Mouse (Mus musculus) heart, adult 2 months (tissue): ENCODE measurements around the gene Fbh1.

Experiments
- CTCF ChIP-seq: fragments of 200-600 bp; IDR thresholded peaks from 2 replicates; pipeline ENCODE4 v1.8.1; 2022; ENCODE audit warnings: antibody characterized with exemption, mild to moderate bottlenecking, moderate library complexity
- EP300 ChIP-seq: fragments of 200-500 bp; IDR thresholded peaks from 2 replicates; pipeline ENCODE4 v1.6.1; 2011; ENCODE audit warnings: low read depth, low read length, control low read depth; ENCODE audit not compliant: insufficient read depth
- POLR2A ChIP-seq: fragments of 200-500 bp; IDR thresholded peaks from 2 replicates; pipeline ENCODE4 v1.6.1; 2011; ENCODE audit warnings: mild to moderate bottlenecking, low read depth, low read length, control low read depth; ENCODE audit not compliant: insufficient read depth

DNA sequence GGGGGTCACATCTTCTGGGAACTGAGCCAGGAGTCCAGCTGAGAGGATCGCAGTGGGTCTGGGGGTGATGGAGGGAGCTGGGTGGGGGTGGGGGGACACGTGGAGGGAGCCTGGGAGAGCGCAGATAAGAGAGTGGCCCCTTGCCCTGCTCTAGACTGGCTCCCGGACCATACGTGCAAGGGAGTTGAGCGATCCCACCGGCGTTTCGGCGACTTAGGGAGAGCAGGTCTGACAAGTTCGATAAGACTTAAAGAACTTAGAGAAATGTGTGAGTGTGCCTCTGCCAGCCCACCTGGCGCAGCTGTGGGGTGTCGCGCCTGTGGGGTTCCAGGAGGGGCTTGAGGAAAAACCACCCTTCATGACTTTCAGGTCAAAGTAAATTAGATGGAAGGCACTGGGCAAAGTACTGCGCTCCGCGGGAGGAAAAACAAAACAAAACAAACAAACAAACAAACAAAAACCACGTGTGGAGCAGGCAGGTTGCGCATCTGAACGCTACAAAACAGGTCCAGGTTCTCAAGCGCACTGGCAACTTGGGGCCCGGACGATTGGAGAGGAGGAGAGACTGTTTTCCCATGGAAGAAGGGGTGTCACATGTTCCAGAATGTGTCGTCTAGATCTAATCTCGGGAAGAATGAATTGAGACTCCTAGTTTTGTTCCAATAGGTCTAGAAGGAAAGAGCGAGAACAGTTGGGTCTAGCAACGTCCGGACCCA, 71.2 kb downstream of the Fbh1 start:
- TF ChIP-seq POLR2A = peak; percentile 39; the same call in 1 of the 2 replicates
- TF ChIP-seq EP300 = no peak
- TF ChIP-seq CTCF = no peak
